Mouse (Mus musculus): ENCODE measurements at regions not wholly inside any gene's neighbourhood (a gene's known extent, or its start where the extent isn't known, plus 50 kb on each side); places are given as distances from the start of the nearest gene placed in this dataset.

DNA sequence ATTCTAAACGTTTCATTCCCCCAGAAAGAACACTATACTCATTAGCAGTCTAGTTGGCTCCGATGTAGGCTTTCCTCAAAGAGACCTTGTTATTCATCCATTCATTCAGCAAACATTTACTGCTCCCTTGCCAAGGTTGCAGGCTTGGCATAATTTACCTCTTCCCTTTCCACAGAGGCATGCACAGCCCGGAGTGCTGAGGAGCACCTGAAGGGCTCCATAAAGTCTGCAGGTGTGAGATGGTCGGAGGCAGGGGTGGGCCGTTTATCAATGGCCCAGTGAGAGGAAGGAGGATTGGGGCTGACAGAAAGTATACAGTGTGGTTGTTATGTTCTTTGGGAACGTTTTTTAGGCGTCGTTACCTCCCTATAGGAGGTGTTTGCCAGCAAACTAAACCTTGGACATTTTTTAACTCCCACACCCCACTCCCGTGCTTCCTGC is 58.6 kb upstream of the Nepro start:
- Histone ChIP-seq H3K4me1 (ENCODE audit: control insufficient read depth in 1 of 2, insufficient read depth in 2 of 2, low read length in 2 of 2) (no peaks in the 10 kb centered on the region), H3K27me3 (ENCODE audit: control insufficient read depth in 1 of 2, insufficient read depth in 2 of 2, low read length in 2 of 2) (peaks cover 0 to 4% of the 10 kb centered on the region in 2 experiments; a peak in 2 of 4 replicates), H3K4me3 (ENCODE audit: control insufficient read depth in 1 of 2, insufficient read depth in 1 of 2, low read depth in 2 of 2, low read length in 2 of 2) (no peak overlapping the region), H3K9me3 (replicated peaks; ENCODE audit: insufficient read depth, low read length) (no peaks in the 10 kb centered on the region), H3K27ac (ENCODE audit: control insufficient read depth, low read depth, low read length) (no peak overlapping the region), H3K9ac (ENCODE audit: control insufficient read depth, low read depth, low read length, poor library complexity, severe bottlenecking) (no peak overlapping the region), H3K79me2 (ENCODE audit: control insufficient read depth, insufficient read depth, low read length, poor library complexity) (no peaks in the 10 kb centered on the region), H3K36me3 (ENCODE audit: control insufficient read depth in 1 of 2, insufficient read depth in 2 of 2, low read length in 2 of 2) (no peaks in the 10 kb centered on the region)
- DNase-seq (ENCODE audit: low read depth, low spot score) = no peak
- TF ChIP-seq JUND (IDR thresholded peaks at IDR 0.05; ENCODE audit: low read depth, low read length) (no peak), NRF1 (IDR thresholded peaks at IDR 0.05; ENCODE audit: insufficient read depth, low read depth, low read length, poor library complexity, severe bottlenecking) (no peak), TCF12 (IDR thresholded peaks at IDR 0.05; ENCODE audit: low read depth, low read length) (no peak), ZC3H11A (IDR thresholded peaks at IDR 0.05; ENCODE audit: low read depth, low read length) (no peak), CHD2 (IDR thresholded peaks at IDR 0.05; ENCODE audit: low read length) (no peak), RAD21 (IDR thresholded peaks at IDR 0.05; ENCODE audit: low read depth, low read length) (no peak), MYC (IDR thresholded peaks at IDR 0.05; ENCODE audit: low read depth, low read length) (no peak), UBTF (IDR thresholded peaks at IDR 0.05; ENCODE audit: borderline replicate concordance, insufficient read depth, low read depth, low read length) (no peak), EP300 (IDR thresholded peaks at IDR 0.05; ENCODE audit: low read depth in 1 of 2, low read length in 2 of 2) (no peak), ETS1 (IDR thresholded peaks at IDR 0.05; ENCODE audit: low read depth, low read length) (no peak), MAFK (IDR thresholded peaks at IDR 0.05; ENCODE audit: borderline replicate concordance, low read depth, low read length) (no peak)

DNA sequence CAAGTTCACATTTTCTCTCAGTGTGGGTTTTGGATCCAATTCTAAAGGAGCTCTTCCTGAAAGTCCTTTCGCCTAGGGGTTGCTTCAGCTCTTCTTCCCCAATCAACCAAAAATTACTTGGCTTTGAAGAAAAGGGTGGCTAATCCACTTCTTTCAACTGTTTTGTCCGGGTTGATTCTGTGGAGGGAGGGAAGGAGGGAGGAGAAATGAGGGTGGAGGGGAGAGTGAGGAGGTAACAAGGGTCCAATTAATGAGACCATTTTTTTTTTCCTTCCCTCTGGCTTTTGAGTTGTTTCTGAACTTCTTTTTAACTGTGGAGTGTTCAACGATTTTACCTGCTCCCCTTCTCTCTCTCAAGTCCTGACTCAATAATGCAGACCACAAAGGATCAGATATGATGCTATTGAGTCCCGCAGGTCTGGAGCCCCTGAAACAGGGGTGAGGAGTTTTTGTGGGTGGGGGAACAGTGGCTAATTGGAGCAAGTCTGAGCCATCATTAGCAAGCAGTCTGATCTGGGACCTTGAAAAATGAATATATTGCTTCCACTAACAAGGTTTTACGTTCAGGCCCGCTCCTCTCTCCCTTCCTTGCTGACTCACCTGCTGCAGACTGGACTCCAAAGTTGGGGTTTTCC is 61.0 kb upstream of the Nepro start:
- TF ChIP-seq MAFK (IDR thresholded peaks at IDR 0.05; ENCODE audit: borderline replicate concordance, low read depth, low read length) (no peak), SIN3A (IDR thresholded peaks at IDR 0.05; ENCODE audit: low read length) (no peak), E2F4 (IDR thresholded peaks at IDR 0.05; ENCODE audit: borderline replicate concordance, low read depth, low read length) (no peak), CHD1 (IDR thresholded peaks at IDR 0.05; ENCODE audit: low read depth, low read length) (no peak), HCFC1 (IDR thresholded peaks at IDR 0.05; ENCODE audit: low read depth, low read length) (no peak)
- Histone ChIP-seq H3K4me1 (ENCODE audit: control insufficient read depth in 1 of 2, insufficient read depth in 2 of 2, low read length in 2 of 2) (no peaks in the 10 kb centered on the region), H3K4me3 (ENCODE audit: control insufficient read depth in 1 of 2, insufficient read depth in 1 of 2, low read depth in 2 of 2, low read length in 2 of 2) (no peak overlapping the region), H3K79me2 (ENCODE audit: control insufficient read depth, insufficient read depth, low read length, poor library complexity) (no peaks in the 10 kb centered on the region), H3K9me3 (replicated peaks; ENCODE audit: insufficient read depth, low read length) (no peaks in the 10 kb centered on the region), H3K9ac (ENCODE audit: control insufficient read depth, low read depth, low read length, poor library complexity, severe bottlenecking) (no peak overlapping the region), H3K27ac (ENCODE audit: control insufficient read depth, low read depth, low read length) (no peak overlapping the region), H3K27me3 (ENCODE audit: control insufficient read depth in 1 of 2, insufficient read depth in 2 of 2, low read length in 2 of 2) (peaks cover 0 to 4% of the 10 kb centered on the region in 2 experiments; a peak in 2 of 4 replicates), H3K36me3 (ENCODE audit: control insufficient read depth in 1 of 2, insufficient read depth in 2 of 2, low read length in 2 of 2) (no peaks in the 10 kb centered on the region)
- no peak for DNase-seq (ENCODE audit: low read depth, low spot score)

All from MEL (cell line).